Mouse (Mus musculus): ENCODE data around the gene Grm2.
A peak's percentile ranks its signal among the peaks of the same experiment; 100 is the strongest.

GRCm38 (mm10) chr9:106600546-106600945 lies 55.3 kb downstream of the Grm2 start:
- TF ChIP-seq CTCF (IDR thresholded peaks at IDR 0.05; ENCODE audit: control insufficient read depth, insufficient read depth, low read length) (peak; percentile 68), POLR2A (IDR thresholded peaks at IDR 0.05; ENCODE audit: borderline replicate concordance, control insufficient read depth, low read depth, low read length) (no peak)

Data from bone marrow, adult 2 months (tissue).